Mouse (Mus musculus) spleen, adult 18-20 months (tissue): ENCODE results near the gene Phf12.

Experiments used
- DNase-seq, 2 experiments: peaks; one replicate each; pipeline ENCODE4 v3.0.0; 2022; ENCODE audit warnings: mixed read lengths in 2 of 2

Gene Phf12

GRCm38 (mm10) chr11:77973520-77973919 is 9.0 kb upstream of the Phf12 start:
- DNase-seq = no peak

DNA sequence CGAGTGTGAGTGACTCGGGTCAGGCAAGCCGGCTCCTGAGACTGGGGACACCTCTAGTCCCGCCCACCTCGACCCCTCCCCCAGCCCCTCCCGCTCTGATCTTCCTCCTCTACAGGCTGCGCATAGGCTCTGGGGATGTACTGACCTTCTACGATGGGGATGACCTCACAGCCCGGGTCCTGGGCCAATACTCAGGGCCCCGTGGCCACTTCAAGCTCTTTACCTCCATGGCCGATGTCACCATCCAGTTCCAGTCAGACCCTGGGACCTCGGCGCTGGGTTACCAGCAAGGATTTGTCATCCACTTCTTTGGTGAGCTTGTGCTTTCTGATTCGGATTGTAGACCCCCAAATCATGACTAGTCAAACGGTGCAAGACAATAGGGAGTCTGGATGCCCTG is 8.2 kb upstream of the Phf12 start:
- DNase-seq = no peak

DNA sequence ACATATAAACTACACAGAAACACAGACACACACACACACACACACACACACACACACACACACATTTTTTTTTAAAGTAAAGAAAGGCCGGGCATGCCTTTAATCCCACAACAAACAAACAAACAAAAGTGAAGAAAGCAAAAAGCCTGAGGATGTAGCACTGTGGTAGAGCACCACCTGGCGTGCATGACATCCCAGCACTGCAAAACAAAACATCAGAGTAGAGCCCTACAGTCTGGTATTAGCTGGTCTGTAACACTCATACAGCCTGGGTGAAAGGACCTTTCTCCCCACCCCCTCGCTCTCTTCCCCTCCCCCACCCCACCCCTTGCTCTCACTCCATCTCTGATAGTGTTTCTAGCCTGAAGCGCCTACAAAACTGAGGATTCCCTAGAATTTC is 6.7 kb upstream of the Phf12 start:
- DNase-seq = no peak

DNA sequence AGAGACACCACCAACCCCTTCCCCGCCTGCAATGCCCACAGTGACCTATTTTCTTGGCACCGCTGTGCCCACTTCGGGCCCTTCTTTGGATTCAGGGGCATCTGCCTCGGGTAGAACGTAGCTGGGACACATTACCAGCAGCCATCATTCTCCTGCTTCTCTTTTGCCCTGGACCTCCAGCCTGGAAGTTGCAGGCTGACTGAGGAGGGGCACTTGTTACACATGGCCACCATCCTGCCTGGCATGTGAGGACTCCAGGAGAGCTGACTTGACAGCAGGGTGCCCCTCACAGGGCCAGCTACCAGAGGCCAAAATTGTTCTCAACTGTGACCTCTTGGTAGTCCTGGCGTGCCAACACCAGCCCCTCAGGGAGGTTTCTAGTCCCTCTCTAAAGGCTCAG is 4.4 kb upstream of the Phf12 start:
- no peak for DNase-seq

GRCm38 (mm10) chr11:77979221-77979809 is 3.2 kb upstream of the Phf12 start:
- no peak for DNase-seq

DNA sequence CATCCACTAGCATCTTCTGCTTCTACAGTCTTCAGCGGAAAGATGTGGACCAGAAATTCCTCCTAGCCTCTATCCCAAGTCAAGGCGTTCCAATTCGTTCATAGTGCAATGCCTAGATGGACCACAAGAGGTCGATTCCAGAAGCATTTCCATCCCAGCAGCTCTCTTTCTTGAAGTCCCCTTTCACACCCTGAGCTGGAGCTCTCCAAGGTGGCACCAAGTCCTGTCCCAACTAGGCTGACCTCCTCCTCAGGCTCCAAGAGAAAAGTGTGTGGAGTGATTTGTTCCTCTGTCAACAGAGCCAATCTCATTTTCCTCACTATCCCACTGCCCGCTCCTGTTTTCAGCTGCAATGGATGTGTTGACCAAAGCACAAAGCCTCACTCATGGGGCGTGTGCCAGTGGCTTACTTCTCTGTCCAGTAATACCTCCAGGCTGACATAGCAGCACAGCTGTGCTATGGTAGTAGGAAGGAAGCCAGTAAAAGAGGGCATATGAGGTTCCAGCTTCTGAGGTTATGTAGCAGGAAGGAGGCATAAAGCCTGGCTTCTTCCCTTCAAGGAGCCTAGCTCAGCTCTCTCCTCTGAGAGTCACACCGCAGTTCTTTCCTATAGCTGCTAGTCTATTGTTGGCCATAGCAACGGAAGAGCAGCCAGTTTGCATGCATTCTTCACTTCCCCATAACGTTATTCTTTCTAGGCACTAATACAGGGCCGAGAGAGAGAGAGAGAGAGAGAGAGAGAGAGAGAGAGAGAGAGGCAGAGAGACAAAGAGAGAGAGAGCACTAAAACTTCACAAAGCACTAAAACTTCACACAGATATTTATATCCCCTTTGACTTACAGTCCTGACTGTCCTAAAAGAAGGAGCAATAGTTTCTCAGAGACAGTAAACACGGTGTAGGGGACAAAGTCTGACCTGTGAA is 2.0 kb upstream of the Phf12 start:
- peak in 1 of 2 experiments; percentile 14 for DNase-seq

DNA sequence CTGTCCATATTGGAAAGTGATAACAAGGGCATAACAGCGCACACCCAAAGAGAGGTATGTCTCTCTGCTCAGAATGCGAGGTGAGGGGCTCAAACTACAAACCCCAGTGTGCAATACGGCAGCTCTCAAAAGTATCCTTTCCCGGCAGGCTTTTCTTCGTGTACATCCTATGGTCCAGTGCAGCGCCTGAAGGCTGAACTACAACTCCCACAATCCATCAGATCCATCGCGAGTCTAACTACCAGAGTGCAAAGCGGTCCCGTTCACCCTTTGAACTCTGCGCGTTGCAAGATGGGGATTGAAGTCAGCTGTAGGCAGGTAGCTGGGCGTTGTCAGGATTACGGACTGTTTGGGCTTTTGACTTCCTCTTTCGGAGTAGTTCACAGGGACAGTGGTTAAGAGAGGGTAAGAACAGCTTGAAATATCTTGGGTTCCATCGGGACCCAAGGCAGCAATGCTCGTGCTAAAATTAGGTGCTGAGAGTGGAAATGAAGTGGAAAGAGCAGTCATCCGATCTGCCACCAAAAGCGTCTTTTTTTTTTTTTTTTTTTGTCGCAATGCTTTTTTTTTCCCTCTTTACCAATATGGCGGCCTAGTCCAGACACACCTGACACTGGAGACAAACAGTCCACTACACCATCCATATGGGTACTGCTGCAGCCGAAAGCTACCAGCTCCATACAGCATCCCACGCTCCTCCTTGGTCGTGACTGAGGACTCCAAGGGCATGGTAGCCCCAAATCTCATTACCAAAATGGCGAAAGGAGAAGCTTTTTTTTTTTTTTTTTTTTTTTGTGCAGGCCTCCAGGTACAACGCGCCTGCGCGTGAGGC is 729 bp upstream of the Phf12 start:
- peak; percentile 79 to 89 for DNase-seq

DNA sequence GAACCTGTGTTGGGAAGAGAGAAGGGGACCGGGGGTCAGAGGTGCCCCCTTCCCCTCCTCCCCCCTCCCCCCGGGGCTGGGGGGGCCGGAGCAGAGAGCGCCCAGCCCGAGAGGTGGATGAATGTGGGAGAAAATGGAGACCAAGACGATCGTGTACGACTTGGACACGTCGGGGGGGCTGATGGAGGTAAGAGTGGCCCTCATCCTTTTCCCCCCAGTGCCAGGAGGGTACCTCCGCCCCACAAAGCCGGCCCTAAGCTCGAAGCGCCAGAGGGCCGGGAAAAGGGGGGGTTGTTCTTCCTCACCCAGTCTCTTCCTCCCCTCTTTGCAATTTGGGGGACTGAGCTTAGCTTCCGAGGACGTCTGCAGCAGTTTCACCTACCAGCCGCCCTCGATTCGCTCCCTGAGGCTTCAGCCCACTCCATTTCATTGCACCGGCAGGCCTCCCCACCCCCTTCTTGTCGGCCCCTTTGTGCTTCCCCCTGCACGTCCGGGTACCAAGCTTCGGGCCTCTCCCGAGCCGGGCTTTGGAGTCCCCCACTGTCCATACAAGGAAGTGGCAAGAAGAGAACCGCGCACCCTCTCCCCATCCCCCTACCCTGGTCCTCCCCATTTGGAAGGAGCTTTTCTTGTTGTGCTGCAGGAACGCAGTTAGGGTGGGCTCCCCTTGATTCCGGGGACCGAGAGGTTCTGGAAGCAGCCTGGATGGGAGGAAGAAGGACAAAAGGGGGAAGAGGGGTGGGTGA is 810 bp downstream of the Phf12 start:
- peak; percentile 52 to 55 for DNase-seq

DNA sequence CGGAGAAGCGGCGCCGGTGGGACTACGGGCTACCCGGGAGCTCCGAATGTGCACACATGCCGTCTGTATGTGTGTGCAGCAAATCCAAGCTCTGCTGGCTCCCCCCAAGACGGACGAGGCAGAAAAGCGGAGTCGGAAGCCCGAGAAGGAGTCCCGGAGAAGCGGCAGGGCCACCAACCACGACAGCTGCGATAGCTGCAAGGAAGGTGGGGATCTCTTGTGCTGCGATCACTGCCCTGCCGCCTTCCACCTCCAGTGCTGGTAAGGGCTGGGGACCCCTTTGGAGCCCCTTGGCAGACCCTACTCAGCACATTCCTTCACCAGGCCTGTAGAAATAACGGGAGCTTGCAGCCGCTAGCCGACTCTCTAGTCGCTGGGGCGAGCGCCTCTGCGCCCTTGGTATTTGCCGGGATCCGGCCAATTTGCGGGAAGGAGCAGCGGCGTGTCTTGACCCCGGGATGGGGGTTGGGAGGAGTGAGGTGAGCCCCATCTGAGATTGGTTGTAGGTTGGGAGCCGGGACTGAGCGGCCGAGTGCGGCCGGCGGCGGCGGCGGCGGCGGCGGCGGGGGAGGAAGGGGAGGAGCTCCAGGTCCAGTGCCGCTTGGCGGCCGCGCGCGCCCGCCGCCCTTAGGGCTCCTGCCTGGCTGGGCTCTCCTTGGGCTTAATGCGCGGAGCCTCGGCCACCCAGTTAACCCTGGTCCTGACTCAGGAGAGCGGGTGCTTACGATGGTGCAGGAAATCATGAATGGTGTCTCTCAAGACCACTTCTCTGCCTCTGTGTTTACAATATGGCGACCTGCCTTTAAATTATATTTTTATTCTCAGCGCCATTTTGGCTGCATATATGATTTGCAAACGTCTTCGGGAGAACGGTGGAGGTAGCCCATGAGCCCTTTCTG is 1.6 kb downstream of the Phf12 start:
- peak; percentile 58 to 72 for DNase-seq

GRCm38 (mm10) chr11:77984836-77985231 is 2.3 kb downstream of the Phf12 start:
- peak in 1 of 2 experiments; percentile 50 for DNase-seq

GRCm38 (mm10) chr11:77985541-77986065 is 3.0 kb downstream of the Phf12 start:
- DNase-seq = no peak

- no peak for DNase-seq
These were observed 6.6 kb downstream of the Phf12 start for GRCm38 (mm10) chr11:77989071-77989690.

GRCm38 (mm10) chr11:77995556-77995955 is 13.0 kb downstream of the Phf12 start:
- no peak for DNase-seq

- DNase-seq = no peak
These were observed 23.9 kb downstream of the Phf12 start for GRCm38 (mm10) chr11:78006446-78006845.

DNA sequence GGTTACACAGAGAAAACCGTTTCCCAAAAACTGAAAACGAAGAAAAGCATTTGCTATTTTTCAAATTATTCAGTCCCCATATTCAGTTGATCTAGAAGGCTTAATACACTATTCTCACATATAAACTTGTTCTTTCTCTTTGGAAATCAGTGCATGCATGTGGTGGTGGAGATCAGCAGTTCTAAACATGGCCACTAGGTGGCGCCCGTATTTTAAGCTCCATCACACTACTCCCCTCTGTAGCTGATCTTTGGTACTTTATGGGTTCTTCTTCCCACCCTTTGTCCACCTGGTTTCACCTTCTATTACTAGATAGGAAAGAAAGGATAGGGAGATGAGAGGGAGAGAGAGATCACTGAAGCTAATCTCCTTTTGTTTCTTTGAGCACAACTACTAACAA is 37.1 kb downstream of the Phf12 start:
- DNase-seq = peak; percentile 29 to 78

GRCm38 (mm10) chr11:78023607-78024006 is 41.1 kb downstream of the Phf12 start:
- no peak for DNase-seq

DNA sequence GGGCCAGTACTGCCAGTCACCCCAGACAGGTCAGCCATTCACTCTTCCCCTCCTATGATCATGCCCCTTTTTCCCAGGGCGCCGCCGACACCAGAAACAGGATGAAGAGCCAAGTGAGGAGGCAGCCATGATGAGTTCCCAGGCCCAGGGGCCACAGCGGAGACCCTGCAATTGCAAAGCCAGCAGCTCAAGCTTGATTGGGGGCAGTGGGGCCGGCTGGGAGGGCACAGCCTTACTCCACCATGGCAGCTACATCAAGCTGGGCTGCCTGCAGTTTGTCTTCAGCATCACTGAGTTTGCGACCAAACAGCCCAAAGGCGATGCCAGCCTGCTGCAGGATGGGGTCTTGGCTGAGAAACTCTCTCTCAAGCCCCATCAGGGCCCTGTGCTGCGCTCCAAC is 46.7 kb downstream of the Phf12 start:
- DNase-seq = no peak

DNA sequence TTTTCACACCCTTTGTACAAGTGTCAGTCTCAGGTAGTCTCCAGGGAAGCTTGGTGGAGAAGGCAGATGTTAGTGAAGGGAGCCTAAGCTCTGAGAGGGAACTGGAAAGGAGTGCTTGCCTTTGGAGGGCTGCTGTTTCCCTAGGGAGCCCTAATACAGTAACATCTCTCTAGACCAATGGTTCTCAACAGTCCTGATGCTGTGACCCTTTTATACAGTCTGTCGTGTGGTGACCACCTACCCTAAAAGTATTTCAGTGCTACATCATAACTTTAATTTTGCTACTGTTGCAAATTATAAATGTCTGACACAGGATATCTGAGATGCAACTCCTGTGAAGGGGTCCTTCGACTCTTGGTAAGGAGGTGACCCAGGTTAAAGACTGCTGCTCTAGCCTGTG is 48.0 kb downstream of the Phf12 start:
- no peak for DNase-seq

DNA sequence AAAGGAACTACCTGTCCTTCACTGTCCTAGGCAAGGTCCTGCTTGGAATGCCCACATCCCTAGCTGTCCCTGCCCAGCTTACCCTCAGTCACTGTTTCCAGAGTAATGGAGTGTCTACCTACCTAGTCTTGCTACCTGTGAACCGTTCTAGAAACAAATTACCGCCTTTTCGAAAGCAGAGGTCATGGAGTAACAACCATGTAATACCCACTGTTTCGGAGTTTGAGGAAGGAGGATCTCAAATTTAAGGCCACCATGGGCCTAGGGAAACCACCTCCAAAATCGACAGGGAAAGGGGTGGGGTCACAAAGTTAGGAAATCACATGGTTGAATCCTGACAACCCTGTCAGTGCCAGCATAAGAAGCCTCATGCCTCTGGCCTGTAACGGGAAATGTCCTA is 48.8 kb downstream of the Phf12 start:
- no peak for DNase-seq

- peak; percentile 77 to 88 for DNase-seq
These were observed 49.6 kb downstream of the Phf12 start, which contains the start of gene Dhrs13 for GRCm38 (mm10) chr11:78031947-78032808. TSS of gene Dhrs13 (plus strand) at chr11:78032280.
